Mouse (Mus musculus) limb, embryonic 15.5 days (tissue): ENCODE measurements around the gene Mterf4. TPM values are rescaled to one million over a fixed set of nuclear protein-coding genes. Genes with fewer than 3 reads are reported as not detected.

Experiments used
- ATAC-seq: fragments of 200-750 bp; cut with Nextera tagmentation; 2 replicates; pipeline ENCODE4 v1.8.0; 2017; ENCODE audit warnings: low read depth, moderate TSS enrichment; ENCODE audit not compliant: insufficient number of reproducible peaks, low FRiP score, low TSS enrichment
- H3K27ac ChIP-seq: fragments of 300-500 bp; sonication (generic); 2 replicates; pipeline ENCODE4 v1.5.1; 2015; ENCODE audit warnings: moderate library complexity, mild to moderate bottlenecking, inconsistent platforms
- H3K27me3 ChIP-seq: fragments of 300-500 bp; sonication (generic); 2 replicates; pipeline ENCODE4 v1.6.1; 2015; ENCODE audit warnings: inconsistent platforms
- H3K36me3 ChIP-seq: fragments of 300-500 bp; sonication (generic); 2 replicates; pipeline ENCODE4 v1.6.1; 2015; ENCODE audit warnings: inconsistent platforms
- H3K4me1 ChIP-seq: fragments of 300-500 bp; sonication (generic); 2 replicates; pipeline ENCODE4 v1.6.1; 2015; ENCODE audit warnings: inconsistent platforms
- H3K4me2 ChIP-seq: fragments of 300-500 bp; sonication (generic); 2 replicates; pipeline ENCODE4 v1.6.1; 2015; ENCODE audit warnings: mild to moderate bottlenecking, inconsistent platforms
- H3K4me3 ChIP-seq: fragments of 300-500 bp; sonication (generic); 2 replicates; pipeline ENCODE4 v1.5.1; 2015; ENCODE audit warnings: mild to moderate bottlenecking, inconsistent platforms
- H3K9ac ChIP-seq: fragments of 300-500 bp; sonication (generic); 2 replicates; pipeline ENCODE4 v1.6.1; 2015; ENCODE audit warnings: inconsistent platforms
- H3K9me3 ChIP-seq: fragments of 300-500 bp; sonication (generic); 2 replicates; pipeline ENCODE4 v1.6.1; 2016; ENCODE audit warnings: inconsistent platforms
- WGBS: fragments of 180-500 bp; shearing (Covaris S2); methylation state at CpG from one replicate; pipeline ENCODE4 v1.1.7; 2015; 5-methylcytosine and 5-hydroxymethylcytosine counted together
- polyA plus RNA-seq: library from polyadenylated mRNA; unstranded; fragments of >200 nt; fragmentation: Nextera tagmentation; extraction: Ambion mirVana; gene quantifications from 2 replicates; pipeline ENCODE4 v1.2.1, GENCODE M21; 2015

The Mterf4 gene
- 28.1 and 28.9 TPM in 2 replicates for polyA plus RNA-seq

DNA sequence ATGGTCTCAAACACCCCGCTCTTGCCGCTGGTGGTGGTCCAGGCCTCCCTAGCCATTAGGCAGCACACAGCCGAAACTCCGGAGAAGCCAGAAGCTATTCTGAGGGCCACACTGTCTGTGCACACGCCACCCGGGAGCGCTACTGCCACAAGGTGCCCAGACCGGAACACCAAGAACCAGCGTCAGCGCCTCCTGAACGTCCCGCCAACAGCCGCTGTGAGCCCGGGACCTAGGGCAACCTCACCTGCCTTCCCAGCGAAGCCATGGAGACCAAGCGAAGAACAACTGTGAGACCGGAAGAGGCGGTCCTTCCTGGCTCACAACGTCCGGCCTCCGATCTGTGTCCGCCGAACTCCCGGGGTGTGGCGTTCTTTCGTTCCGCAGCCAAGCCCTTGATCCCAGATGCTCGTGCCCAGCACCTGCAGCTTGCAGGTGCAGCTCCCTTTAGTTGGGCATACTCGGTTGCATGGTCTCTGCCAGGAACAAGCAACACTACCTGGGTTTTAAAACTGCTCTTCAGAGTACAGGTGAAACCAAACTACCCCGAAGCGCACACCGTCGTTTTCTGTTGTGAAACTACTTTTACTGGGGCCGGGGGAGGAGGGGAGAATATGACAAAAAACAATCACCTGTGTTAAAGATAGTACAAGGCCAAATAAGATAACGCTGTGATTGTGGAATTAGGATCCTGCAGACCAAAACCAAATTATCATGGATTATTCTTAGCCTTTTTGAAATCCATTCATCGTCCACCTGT, at the start of gene Mterf4:
Gene Mterf4, minus strand, starts transcription at position 335 of the 757 bp plus-strand sequence.
- 7% methylated on average over 36 of the region's 36 CpGs for WGBS
- peak; percentile 76; the same call in 1 of the 2 replicates for ATAC-seq
- Histone ChIP-seq H3K9ac (peak within 1 kb of the TSS; percentile 70), H3K4me3 (peak within 1 kb of the TSS; percentile 74), H3K9me3 (no peaks in the 10 kb centered on the region), H3K4me2 (peak within 1 kb of the TSS; percentile 70), H3K27ac (0 out of 2 replicates have a peak within 1 kb of the TSS, but pooled peaks have one; percentile 54), H3K4me1 (peaks cover 15% of the 10 kb centered on the region), H3K36me3 (peaks cover 41% of the 10 kb centered on the region), H3K27me3 (no peaks in the 10 kb centered on the region)

DNA sequence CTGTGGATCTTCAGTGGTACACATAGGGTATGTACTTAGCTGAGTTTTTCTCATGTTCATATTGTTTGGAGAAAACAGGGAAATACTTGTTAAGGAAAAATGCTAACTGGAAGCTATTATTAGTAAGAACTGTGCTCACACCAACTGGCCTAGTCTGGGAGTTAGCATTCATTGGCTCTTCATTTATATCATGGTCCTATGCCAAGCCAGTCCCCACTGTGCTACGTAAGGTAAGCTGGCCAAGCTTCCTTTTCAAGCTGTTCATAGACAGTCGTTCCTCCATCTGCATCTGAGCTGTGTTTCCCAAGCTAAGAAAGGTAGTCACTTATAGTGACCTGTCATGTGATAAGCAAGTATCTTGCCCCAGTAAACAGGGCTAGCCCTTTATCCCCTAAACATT, 47.0 kb upstream of the Mterf4 start:
- Histone ChIP-seq H3K4me3 (no peak overlapping the region), H3K9ac (no peak overlapping the region), H3K9me3 (no peaks in the 10 kb centered on the region), H3K27me3 (no peaks in the 10 kb centered on the region), H3K4me1 (no peaks in the 10 kb centered on the region), H3K36me3 (peaks cover 79% of the 10 kb centered on the region), H3K4me2 (no peak overlapping the region), H3K27ac (no peak overlapping the region)
- ATAC-seq, result no peak
- 83% methylated on average over 2 of the region's 2 CpGs for WGBS

DNA sequence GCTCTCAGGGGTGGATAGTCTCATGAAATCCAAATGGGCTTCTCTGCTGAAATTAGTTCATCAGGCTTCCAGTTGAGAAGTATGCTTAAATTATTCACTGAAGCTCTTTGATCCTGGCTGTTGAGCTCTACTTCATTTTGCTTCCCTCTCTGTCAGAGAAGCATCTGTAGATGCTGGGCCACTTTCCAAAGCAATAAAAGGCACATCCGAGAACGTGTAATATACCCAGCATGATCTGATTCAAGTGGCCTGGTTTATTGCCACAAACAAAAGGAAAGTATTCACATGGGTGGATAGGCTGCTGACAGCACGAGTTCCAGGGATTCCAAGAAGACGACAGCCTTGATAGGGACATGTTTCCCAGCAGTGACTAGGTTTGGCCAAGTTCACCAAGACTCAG, 44.0 kb upstream of the Mterf4 start:
- Histone ChIP-seq H3K9ac (no peak overlapping the region), H3K27me3 (no peaks in the 10 kb centered on the region), H3K4me2 (no peak overlapping the region), H3K4me3 (no peak overlapping the region), H3K9me3 (no peaks in the 10 kb centered on the region), H3K27ac (no peak overlapping the region), H3K4me1 (peaks cover under 1% of the 10 kb centered on the region), H3K36me3 (peaks cover 65% of the 10 kb centered on the region)
- no peak for ATAC-seq
- 49% methylated on average over 4 of the region's 4 CpGs for WGBS

DNA sequence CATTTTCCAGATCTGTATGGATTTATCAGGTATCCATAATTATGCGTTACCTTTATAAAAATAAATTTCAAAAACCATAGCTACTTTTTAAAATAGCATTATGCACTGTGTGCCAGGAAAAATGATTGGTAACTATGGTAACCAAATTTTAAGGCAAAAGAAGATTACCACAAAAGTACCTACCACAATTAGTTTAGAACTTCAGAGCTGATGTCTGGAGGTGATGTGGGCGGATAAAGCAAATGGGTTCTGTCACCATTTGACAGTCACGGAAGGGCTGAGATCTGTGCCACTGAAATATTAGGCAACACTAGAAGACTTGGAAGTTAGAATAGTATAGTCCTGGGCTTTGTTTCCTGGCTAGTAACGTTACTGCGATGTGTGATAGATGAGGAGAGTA, 41.5 kb upstream of the Mterf4 start:
- Histone ChIP-seq H3K4me2 (no peak overlapping the region), H3K4me1 (peaks cover 8% of the 10 kb centered on the region), H3K4me3 (no peak overlapping the region), H3K27ac (no peak overlapping the region), H3K9me3 (no peaks in the 10 kb centered on the region), H3K27me3 (no peaks in the 10 kb centered on the region), H3K36me3 (peaks cover 43% of the 10 kb centered on the region), H3K9ac (no peak overlapping the region)
- WGBS, result 92% methylated on average over 5 of the region's 5 CpGs
- ATAC-seq, result no peak

DNA sequence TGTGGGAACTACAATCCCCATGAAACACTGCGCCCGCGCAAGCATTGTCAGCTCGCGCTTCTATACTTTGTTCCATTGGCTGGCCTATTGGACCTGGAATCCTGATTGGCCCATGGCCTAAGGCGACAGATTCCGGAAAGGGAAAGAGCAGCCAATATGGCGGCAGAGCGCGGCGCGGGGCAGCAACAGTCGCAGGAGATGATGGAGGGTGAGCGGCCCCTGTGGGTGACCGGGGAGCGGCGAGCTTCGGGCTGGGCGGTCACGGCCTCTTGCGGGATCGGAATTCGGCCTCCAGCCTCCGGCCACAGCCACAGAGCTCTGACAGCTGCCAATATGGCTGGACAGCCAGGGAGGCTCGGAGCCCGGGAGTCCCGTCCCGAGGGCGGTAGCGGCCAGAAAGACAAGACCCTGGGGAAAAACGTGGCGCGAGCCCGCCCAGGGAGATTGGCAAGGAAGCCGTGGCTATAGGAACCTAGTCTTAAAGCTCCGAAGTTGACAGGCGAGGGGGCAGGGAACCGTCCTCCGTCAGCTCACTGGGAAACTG, 37.9 kb upstream of the Mterf4 start:
- Histone ChIP-seq H3K27me3 (no peaks in the 10 kb centered on the region), H3K9me3 (no peaks in the 10 kb centered on the region), H3K4me1 (peaks cover 14% of the 10 kb centered on the region), H3K27ac (peak overlapping the region; percentile 79), H3K4me3 (peak overlapping the region; percentile 98), H3K36me3 (peaks cover 20% of the 10 kb centered on the region), H3K9ac (peak overlapping the region; percentile 87), H3K4me2 (peak overlapping the region; percentile 84)
- peak; percentile 92 for ATAC-seq
- 0% methylated on average over 39 of the region's 39 CpGs for WGBS

DNA sequence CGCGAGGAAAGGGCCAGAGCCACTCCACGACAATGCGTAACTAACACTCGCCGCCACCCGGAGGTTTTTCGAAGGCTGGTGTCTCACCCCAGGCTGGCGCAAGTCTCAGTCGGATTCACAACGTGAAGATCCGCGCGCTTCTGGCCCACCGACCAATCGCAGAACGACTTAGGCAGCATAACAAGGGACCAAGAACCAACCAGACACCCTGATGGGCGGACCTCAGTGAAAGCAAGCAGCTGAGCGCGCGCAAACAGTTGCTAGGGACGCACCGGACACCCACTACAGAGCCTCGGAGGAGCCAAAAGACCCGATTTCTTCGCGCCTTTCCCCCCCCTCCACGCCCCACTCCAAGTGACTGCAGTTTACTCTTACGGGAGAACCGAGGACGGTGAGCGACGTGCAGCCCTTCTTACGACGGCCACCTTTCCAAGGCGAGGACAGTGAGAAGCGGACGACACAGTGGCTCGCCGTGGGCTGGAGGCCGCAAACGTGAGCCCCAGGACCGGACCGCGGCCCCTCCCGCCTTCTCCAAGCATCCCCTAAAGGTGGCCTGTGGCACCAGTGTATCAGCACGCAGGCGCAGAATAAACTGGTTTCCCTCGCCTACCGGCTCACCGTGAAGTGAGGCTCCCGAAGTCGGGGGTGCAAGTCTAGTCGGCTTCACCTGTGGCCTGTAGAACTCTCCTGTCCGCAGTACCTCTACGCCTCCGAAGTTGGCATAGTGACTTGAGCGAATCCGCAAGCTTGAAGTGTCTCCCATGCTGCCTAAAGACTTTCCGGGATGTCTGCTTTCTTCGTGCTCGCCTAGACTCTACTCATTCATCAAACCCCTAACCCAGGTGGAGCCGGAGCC, 37.2 kb upstream of the Mterf4 start, which contains the start of the genes Ppp1r7 and Pask:
Gene Ppp1r7, plus strand, starts transcription at position 207 of the 856 bp plus-strand sequence.
Gene Pask, minus strand, starts transcription at position 835 of the 856 bp plus-strand sequence.
- Histone ChIP-seq H3K9ac (peak within 1 kb of the TSS; percentile 87), H3K36me3 (peaks cover 13% of the 10 kb centered on the region), H3K27me3 (no peaks in the 10 kb centered on the region), H3K4me3 (peak within 1 kb of the TSS; percentile 98), H3K27ac (peak within 1 kb of the TSS; percentile 79), H3K9me3 (no peaks in the 10 kb centered on the region), H3K4me1 (peaks cover 14% of the 10 kb centered on the region), H3K4me2 (peak within 1 kb of the TSS; percentile 84)
- under 1% methylated on average over 63 of the region's 63 CpGs for WGBS
- ATAC-seq, result peak; percentile 97

DNA sequence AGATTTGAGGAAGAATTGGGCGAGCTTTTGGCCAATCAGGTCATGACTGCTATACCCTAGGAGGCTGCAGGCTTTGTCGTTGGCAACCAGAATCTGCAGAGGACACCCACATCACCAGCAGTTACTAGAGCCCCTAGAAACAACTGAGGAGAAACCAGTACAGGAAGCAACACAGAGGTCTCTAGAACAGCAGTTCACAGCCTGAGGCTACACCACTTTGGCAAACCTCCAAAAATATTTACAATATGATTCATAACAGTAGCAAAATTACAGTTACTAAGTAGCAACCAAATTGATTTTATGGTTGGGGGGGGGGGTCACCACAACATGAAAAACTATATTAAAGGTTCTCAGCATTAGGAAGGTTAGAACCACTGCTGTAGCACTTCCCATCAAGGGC, 28.9 kb upstream of the Mterf4 start:
- no peak overlapping the region for H3K27ac ChIP-seq
- peaks cover 47% of the 10 kb centered on the region for H3K36me3 ChIP-seq
- H3K9me3 ChIP-seq, result no peaks in the 10 kb centered on the region
- no peak overlapping the region for H3K9ac ChIP-seq
- ATAC-seq, result no peak
- no peaks in the 10 kb centered on the region for H3K27me3 ChIP-seq
- H3K4me3 ChIP-seq, result no peak overlapping the region
- H3K4me1 ChIP-seq, result no peaks in the 10 kb centered on the region
- no peak overlapping the region for H3K4me2 ChIP-seq
- 69% methylated on average over 2 of the region's 2 CpGs for WGBS

DNA sequence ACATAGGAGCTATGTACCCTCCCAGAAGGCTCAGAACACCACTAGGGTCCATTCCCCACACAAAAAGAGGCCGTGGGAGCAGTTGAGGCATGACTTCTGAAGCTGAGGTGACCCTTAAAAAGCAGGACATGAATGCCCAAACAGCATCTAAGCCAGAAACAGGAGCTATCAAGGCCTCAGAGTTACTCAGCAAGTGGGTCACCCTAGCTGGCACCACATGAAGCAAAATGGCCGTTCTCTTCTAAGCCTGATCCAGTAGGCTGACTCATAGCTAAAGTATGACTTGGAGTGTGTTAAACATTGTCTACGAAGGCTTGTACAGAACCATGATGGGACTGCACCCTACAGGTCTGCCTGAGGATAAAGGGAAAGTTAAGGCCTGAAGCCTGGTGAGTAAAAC, 20.7 kb upstream of the Mterf4 start:
- 89% methylated on average over 3 of the region's 3 CpGs for WGBS
- no peak overlapping the region for H3K27ac ChIP-seq
- H3K4me3 ChIP-seq, result no peak overlapping the region
- H3K36me3 ChIP-seq, result peaks cover 67% of the 10 kb centered on the region
- no peak overlapping the region for H3K4me2 ChIP-seq
- ATAC-seq, result no peak
- H3K4me1 ChIP-seq, result no peaks in the 10 kb centered on the region
- H3K9me3 ChIP-seq, result no peaks in the 10 kb centered on the region
- no peaks in the 10 kb centered on the region for H3K27me3 ChIP-seq
- H3K9ac ChIP-seq, result no peak overlapping the region

DNA sequence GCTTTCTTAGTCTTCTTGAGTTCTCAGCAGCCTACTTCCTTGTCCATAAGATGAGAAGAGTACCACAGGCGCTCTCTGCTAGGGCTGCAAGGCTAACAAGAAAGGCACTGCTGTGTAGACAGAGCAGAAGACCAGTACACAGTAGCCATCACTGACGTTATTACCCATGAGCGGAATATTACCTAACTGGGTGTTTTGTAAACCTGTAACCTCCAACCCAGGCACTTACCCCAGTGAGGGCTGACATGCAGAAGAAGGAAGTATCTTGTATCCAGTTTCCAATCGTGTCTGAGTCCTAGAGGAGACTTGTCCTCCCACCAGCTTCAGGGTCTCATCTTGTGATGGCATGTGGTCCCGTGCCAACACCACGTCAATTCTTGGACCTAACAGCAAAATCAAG, 18.3 kb upstream of the Mterf4 start:
- no peak for ATAC-seq
- Histone ChIP-seq H3K36me3 (peaks cover 79% of the 10 kb centered on the region), H3K27ac (no peak overlapping the region)

DNA sequence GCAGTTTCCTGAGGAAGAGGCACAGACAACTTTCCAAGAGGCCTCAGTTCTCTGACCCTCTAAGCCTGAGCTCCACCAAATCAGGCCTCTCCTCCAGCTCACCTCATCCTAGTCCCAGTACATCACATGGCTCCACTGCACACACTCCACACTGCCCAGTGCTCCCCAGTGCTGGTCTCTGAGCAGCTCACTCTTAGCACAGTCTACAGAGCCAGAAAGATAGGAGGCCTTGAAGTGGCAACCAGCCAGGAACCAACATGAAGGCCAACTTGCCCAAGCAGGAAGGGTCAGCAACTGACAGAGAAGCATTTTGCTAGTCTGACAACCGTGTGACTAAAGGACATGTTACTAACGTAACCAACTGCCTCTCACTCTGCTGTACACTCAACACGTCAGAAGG, 5.1 kb downstream of the Mterf4 start:
- no peak for ATAC-seq
- WGBS, result 87% methylated on average over 3 of the region's 3 CpGs
- peaks cover 80% of the 10 kb centered on the region for H3K36me3 ChIP-seq

More for the DNA sequence above, 18.3 kb upstream of the Mterf4 start:
- WGBS, result 91% methylated on average over 6 of the region's 6 CpGs
- H3K27me3 ChIP-seq, result no peaks in the 10 kb centered on the region
- no peaks in the 10 kb centered on the region for H3K4me1 ChIP-seq
- no peaks in the 10 kb centered on the region for H3K9me3 ChIP-seq
- H3K9ac ChIP-seq, result no peak overlapping the region
- no peak overlapping the region for H3K4me3 ChIP-seq
- no peak overlapping the region for H3K4me2 ChIP-seq

DNA sequence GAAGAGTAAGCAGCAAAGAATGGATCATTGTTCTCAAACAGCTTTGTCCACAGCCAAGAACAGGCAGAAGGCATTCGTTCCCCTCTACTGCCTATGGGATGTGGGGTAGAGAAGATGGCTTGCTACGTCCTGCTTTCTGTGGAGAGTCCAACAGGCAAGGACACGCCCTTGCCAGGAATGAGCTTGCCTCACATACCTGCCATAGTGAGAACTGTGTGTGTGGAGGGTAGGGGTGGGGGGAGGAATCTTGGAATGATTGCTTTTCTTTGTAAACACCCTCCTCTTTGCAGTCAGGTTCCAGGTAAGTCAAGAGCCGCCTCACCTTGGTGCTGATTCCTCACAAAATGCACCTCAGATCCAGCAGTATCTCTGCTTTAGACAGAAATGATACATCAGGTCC, 5.9 kb downstream of the Mterf4 start:
- Histone ChIP-seq H3K4me3 (no peak overlapping the region), H3K36me3 (peaks cover 81% of the 10 kb centered on the region), H3K4me1 (peaks cover 6% of the 10 kb centered on the region), H3K9me3 (no peaks in the 10 kb centered on the region), H3K27me3 (no peaks in the 10 kb centered on the region), H3K4me2 (no peak overlapping the region), H3K9ac (no peak overlapping the region), H3K27ac (no peak overlapping the region)
- WGBS, result 79% methylated on average over 4 of the region's 4 CpGs
- ATAC-seq, result no peak

More for the DNA sequence above, 5.1 kb downstream of the Mterf4 start:
- H3K4me3 ChIP-seq, result no peak overlapping the region
- H3K4me2 ChIP-seq, result no peak overlapping the region
- no peak overlapping the region for H3K27ac ChIP-seq
- no peaks in the 10 kb centered on the region for H3K9me3 ChIP-seq
- H3K4me1 ChIP-seq, result peaks cover 12% of the 10 kb centered on the region
- no peak overlapping the region for H3K9ac ChIP-seq
- H3K27me3 ChIP-seq, result no peaks in the 10 kb centered on the region
